Mouse (Mus musculus) v-Abl transformed pro-B cells (cell line): ENCODE measurements at regions not wholly inside any gene's neighbourhood (a gene's known extent, or its start where the extent isn't known, plus 50 kb on each side); places are given as distances from the start of the nearest gene placed in this dataset.

Experiments used
- in situ Hi-C, 2 experiments: fragments of 400-800 bp; cut with MboI; formaldehyde crosslinking; loops; one replicate each; pipeline ENCODE4 v1.15.1; 2025; ENCODE audit not compliant: unreplicated experiment in 2 of 2

GRCm38 (mm10) chr3:121902246-121902645, 50.1 kb upstream of the Arhgap29 start:
- in situ Hi-C loops = no loop called here

- in situ Hi-C loops = no loop called here
Measured at GRCm38 (mm10) chr3:121900429-121900844, 51.9 kb upstream of the Arhgap29 start.

- in situ Hi-C loops = loop anchor here (25.0 kb wide), 4 partner anchors 389 to 1414 kb away; partner anchors contain the start of gene Bcar3 (in 1 of the 2)
Measured at GRCm38 (mm10) chr3:121897821-121898574, 54.3 kb upstream of the Arhgap29 start.

- in situ Hi-C loops = loop anchor here (25.0 kb wide), 4 partner anchors 394 to 1419 kb away; partner anchors contain the start of gene Bcar3 (in 1 of the 2)
Measured at GRCm38 (mm10) chr3:121893606-121894005, 58.7 kb upstream of the Arhgap29 start.

- in situ Hi-C loops = loop anchor here (25.0 kb wide), 4 partner anchors 395 to 1420 kb away; partner anchors contain the start of gene Bcar3 (in 1 of the 2)
Measured at GRCm38 (mm10) chr3:121892675-121893074, 59.7 kb upstream of the Arhgap29 start.

GRCm38 (mm10) chr3:121891338-121891737, 61.0 kb upstream of the Arhgap29 start:
- in situ Hi-C loops = loop anchor here (25.0 kb wide), 4 partner anchors 396 to 1421 kb away; partner anchors contain the start of gene Bcar3 (in 1 of the 2)

- in situ Hi-C loops = loop anchor here (25.0 kb wide), 4 partner anchors 397 to 1422 kb away; partner anchors contain the start of gene Bcar3 (in 1 of the 2)
Measured at GRCm38 (mm10) chr3:121890563-121890962, 61.8 kb upstream of the Arhgap29 start.

DNA sequence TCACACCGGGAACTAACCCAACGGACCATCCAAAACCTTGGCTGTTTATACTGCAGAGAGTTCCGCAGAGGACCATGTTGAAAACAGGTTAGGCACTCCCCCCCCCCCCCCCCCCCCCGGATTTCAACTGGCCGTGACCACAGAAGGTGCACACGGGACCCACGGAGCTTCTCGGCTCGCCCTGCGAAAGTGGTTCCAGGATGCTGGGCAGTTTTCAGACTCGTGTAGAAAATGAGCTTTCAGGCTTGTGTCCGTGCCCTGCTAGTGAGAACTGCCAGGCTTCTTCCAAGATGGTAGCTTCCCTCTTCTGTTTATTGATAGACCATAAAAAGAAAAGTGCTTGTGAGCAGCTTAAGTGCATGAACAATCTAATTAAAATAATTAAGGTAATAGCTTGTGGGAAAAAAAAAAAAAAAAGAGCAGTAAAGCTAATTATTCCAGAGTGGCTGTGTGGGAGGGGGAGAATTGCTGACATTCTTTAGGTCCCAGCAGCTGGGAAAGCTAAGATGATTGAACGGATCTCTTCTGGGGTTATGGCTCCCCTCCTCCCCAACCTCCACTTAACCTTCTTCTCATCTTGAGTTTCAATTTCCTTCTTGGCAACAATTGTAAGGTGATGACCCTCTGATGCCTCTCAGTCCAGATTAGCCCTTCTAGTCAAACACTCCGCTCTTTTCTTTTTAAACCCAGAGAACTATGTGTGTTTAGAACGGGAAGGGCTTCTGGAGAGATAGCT, 65.3 kb upstream of the Arhgap29 start:
- in situ Hi-C loops = loop anchor here (5.0 to 25.0 kb wide), 10 partner anchors 215 to 1438 kb away; partner anchors contain the start of gene Bcar3 (in 1 of the 2)

- in situ Hi-C loops = loop anchor here (5.0 to 25.0 kb wide), 10 partner anchors 216 to 1438 kb away; partner anchors contain the start of gene Bcar3 (in 1 of the 2)
Measured at GRCm38 (mm10) chr3:121886309-121886708, 66.0 kb upstream of the Arhgap29 start.

DNA sequence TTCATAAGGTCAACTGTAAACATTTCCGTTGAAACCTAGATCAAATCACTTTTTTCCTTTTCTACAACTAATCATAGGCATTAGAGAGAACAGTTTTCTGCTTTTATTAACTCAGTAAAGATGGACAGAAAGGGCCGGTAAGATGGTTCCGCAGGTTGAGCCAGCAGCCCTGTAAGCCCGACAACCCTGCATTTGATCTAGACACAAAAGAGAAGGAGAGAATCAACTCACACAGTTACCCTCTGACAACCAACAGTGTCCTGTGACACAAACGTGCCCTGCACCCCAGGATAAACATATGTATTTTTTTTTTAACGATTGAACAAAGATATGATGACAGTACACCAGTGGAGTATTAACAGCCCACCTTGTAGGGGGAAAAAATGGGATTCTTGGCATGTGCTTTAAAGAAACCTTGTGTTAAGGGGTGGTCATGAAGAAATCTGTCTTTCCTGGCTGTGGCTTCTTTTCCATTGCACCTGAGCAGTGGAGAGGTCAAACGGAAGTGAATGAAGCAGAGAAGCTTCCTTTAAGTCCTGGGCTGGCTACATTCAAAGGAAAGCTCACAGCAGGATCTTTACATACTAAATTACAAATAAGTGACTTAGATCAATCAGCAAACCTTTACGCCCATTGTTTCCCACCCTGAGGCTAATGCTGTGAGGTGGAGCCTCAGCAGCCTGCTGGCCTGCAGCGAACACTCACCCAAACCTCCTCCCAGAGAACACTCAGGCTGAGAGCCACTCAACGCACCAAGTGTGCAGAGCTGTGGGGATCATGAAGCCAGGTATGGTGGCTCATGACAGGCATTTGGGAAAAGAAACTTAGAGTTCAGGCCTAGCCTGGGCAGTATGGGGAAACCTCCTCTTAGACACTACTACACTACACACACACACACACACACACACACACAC, 66.8 kb upstream of the Arhgap29 start:
- in situ Hi-C loops = loop anchor here (5.0 to 25.0 kb wide), 10 partner anchors 217 to 1439 kb away; partner anchors contain the start of gene Bcar3 (in 1 of the 2)

DNA sequence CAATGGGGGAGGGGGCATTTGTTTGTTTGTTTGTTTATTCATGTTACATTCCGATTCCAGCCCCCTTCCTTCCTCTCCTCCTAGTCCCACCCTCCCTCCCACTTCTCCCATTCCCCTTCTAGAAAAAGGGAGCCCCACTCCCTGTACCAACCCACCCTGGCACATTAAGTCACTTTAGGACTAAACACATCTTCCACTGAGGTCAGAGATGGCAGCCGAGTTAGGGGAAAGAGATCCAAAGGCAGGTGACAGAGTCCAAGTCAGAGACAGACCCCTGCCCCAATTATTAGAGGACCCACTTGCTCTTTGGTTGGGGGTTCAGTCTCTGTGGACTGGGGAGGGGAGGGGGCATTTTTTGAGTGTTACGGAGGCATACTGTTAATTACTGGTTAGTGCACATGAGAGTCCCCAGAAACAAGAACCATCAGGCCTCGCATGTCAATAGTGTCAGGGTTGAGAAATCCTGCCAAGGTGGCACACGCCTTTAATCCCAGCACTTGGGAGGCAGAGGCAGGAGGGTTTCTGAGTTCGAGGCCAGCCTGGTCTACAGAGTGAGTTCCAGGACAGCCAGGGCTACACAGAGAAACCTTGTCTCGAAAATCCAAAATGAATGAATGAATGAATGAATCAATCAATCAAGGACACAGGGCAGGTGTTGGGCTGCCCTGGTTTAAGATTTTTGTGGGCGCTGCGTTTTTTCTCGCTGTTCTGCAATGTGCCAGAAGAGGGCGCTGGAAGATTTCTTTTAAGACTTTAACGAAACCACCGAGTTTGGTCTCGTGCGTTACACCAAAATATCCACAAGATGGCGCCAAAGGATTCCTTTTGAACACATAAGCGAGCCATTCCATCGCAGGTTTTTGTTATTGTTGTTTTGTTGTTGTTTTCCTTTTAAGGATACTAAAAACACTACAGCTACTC, 67.8 kb upstream of the Arhgap29 start:
- in situ Hi-C loops = loop anchor here (5.0 to 25.0 kb wide), 11 partner anchors 218 to 1440 kb away; partner anchors contain the start of gene Bcar3 (in 1 of the 2)

DNA sequence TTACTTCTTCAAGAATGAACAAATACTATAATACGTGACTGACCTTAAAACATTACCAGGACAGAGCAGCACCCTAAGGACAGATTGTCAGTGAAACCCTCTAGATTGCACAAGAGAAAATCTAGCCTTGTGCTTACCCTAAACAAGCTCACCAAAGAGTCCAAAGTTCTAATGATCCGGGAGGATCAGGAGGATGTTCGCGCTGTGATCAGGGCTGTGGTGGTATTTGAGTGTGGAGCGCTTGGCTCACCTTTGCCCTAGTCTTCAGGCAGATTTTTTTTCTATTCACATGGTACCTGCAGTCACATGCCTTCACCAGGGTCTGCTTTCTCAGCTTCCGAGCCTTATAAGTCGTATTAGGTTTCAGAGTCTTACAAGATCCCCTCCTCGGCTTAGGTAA, 65.3 kb upstream of the Abcd3 start:
- in situ Hi-C loops = loop anchor here (5.0 to 25.0 kb wide), 8 partner anchors 407 to 1444 kb away; partner anchors contain the start of gene Bcar3 (in 1 of the 2)

GRCm38 (mm10) chr3:121875072-121875471, 60.0 kb upstream of the Abcd3 start:
- in situ Hi-C loops = loop anchor here (25.0 kb wide), 4 partner anchors 412 to 1437 kb away; partner anchors contain the start of gene Bcar3 (in 1 of the 2)

- in situ Hi-C loops = no loop called here
Measured at GRCm38 (mm10) chr3:121874576-121874975, 59.5 kb upstream of the Abcd3 start.

DNA sequence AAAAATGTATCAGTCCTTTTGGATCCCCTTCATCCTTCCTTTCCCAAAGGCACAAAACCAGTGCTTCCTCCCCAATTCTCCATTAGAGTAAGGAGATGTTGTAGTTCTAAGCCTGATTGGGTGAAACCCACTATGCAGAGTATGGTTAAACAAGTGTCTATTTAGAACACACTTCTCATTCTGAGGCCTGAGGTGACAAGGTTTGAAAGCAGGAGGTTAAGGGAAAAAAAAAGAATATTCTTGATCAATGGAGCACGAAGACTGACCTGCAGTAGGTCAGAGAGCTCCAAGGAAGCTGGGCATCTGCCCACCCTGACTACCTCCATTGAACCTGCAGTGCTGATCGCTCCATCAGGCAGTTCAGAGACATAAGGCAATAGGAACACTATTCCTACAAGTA, 58.5 kb upstream of the Abcd3 start:
- in situ Hi-C loops = no loop called here

DNA sequence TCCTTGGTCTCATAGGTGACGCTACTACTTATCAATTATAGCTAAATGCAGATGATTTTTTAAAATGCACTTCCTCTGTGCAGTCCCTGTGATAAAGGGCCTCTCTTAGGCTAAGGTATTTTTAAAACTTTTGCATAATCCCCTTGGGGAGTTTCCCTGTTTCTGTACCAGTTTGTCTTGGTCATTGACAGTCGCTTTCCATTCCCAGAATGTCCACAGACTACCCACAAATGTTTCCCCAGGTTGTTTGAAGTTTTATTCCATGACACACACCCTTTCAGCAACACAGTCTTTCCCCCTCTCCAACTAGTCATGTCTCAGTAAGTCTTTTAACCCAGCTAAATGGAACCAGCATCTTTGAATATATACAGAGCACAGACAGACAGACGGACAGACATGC, 57.6 kb upstream of the Abcd3 start:
- in situ Hi-C loops = no loop called here

DNA sequence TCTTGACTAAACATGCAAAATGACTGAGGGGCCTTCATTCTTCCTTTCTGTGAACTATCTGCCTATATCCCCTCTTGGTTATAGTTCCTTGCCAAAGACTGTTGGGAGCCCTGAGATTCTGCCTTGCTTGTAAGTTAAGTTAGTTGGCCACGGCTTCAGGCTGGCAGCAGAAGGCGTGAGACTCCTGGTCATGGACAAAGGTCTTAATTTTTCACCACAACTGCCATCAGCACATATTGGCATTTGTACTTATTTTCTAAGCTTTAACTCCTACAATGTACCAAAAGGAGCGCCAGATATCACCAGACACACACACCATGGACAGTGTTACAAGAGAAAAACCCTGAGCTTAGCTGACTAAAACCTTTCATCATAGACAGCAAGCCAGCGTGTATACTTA, 56.7 kb upstream of the Abcd3 start:
- in situ Hi-C loops = no loop called here

DNA sequence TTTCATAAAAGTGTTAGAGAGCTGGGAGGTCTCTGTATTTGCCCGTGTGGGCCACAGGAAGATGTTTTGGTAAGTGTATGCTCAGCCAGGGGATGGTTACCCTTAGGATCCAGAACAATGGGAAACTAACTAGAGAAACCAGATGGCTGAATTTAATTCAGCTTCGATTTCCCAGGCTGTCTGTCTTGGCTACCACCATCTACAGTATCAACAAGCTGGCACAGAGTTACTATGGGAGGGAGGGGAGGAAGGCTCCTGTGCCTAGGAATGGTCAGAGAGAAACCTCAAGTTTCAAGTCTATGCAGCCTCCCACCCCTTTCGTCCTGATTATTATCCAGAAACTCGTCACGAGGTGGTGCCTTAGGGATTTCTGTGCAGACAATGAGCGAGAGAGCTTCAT, 55.6 kb upstream of the Abcd3 start:
- in situ Hi-C loops = no loop called here

DNA sequence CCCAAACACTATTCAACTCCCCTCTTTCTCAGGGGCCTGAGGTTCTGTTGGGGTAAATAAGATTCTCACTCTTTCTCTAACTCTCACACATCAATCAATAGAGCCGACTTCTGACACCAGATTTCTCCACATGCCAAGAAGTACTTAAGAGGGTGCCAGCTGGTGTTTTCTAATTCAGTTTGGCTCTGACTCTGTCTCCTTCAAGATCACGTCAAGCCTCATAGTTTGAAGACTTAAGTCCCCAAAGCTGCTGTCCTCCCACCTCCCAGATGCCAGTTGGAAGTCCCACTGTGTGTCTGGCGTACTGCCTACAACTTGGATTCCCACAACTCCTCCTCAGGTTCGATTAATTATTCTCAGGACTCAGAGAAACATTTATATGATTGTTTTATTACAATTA, 54.6 kb upstream of the Abcd3 start:
- in situ Hi-C loops = no loop called here
